Mouse (Mus musculus) yolk sac, embryonic 10.5 days (tissue): Measurements from ENCODE around the gene Map3k20.

Source experiments
- DNase-seq: peaks from one replicate; pipeline ENCODE4 v3.0.0-alpha.2; 2017; ENCODE audit warnings: low spot score

Gene Map3k20

GRCm38 (mm10) chr2:72379425-72379824 lies 94.0 kb downstream of the Map3k20 start:
- DNase-seq, result no peak

DNA sequence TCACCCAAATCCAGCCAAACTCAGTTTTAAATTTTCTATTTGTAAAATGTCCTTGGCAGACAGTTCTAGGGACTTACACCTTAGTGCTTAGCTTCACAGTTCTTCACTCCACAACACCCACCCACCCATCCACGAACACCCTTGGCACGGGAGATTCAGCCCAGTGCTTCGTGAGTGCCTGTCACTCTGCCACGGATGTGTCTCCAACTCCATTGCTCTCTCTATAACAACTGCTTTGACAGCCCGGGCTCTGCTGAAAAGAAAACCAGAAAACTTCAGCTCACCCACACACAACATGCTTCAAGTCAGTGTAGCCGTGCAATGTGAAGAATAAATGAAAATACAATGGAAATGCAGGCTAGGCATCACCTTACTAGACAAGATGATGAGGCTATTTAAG lies 97.2 kb downstream of the Map3k20 start:
- DNase-seq, result no peak

- DNase-seq, result no peak
These were observed 97.9 kb downstream of the Map3k20 start for GRCm38 (mm10) chr2:72383321-72383720.

GRCm38 (mm10) chr2:72389411-72389810 lies 104.0 kb downstream of the Map3k20 start:
- no peak for DNase-seq

- peak; percentile 51 for DNase-seq
These were observed 104.5 kb downstream of the Map3k20 start for GRCm38 (mm10) chr2:72389942-72390341.

DNA sequence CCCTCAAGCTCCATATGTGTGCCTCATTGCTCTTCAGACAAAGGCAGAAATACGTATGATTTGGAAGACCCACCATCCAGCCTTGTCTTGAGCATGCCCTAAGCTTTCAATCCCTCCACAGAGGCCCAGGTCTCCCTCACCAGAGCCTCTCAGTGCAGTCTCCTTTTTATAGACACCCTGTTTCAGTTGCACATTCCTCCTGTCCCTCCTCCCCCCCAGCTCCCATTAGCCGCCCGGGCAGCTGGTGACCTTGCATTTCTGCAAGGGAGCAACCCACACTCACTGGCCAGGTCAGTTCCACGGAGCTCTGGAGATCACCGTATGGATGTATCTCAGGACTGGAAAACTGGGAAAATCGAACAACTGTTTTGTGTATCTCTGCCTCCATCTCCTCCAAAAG lies 105.0 kb downstream of the Map3k20 start:
- DNase-seq, result no peak

DNA sequence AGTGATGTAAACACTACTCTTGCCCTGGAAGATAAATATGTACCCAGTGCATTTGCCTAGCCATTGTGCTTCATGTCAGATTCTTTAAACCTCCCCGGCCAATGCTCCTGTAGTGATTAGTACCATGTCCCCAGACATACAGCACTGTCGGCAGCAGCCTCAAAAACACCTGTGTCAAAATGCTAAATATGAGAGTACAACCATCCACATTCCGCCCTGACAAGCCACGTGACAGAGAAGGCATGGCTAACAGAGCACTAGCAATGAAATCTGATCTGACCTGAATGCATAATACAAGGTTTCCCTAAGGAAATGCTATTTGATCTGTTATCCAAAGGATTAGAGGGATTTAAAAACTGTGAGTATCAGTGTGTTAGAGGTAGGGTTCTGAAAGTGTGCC lies 105.6 kb downstream of the Map3k20 start:
- DNase-seq, result no peak

- DNase-seq, result no peak
These were observed 106.3 kb downstream of the Map3k20 start for GRCm38 (mm10) chr2:72391721-72392120.

- no peak for DNase-seq
These were observed 106.9 kb downstream of the Map3k20 start for GRCm38 (mm10) chr2:72392316-72392715.

- DNase-seq, result no peak
These were observed 111.5 kb downstream of the Map3k20 start for GRCm38 (mm10) chr2:72396934-72397333.

DNA sequence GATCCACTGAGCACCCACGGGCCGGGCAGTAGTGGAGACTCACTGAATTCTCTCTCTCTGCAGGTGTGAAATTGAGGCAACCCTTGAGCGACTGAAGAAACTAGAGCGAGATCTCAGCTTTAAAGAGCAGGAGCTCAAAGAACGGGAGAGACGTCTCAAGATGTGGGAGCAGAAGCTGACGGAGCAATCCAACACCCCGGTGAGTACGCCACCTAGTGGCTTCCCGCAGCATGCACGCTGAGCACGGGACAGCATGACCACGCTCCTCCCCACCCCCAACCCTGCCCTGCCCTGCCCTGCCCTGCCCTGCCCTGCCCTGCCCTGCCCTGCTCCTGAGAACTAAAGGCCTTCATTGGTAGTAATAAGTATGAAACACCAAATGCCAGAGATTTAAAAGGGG lies 112.8 kb downstream of the Map3k20 start:
- peak; percentile 33 for DNase-seq

GRCm38 (mm10) chr2:72399469-72400195 lies 114.2 kb downstream of the Map3k20 start:
- no peak for DNase-seq

DNA sequence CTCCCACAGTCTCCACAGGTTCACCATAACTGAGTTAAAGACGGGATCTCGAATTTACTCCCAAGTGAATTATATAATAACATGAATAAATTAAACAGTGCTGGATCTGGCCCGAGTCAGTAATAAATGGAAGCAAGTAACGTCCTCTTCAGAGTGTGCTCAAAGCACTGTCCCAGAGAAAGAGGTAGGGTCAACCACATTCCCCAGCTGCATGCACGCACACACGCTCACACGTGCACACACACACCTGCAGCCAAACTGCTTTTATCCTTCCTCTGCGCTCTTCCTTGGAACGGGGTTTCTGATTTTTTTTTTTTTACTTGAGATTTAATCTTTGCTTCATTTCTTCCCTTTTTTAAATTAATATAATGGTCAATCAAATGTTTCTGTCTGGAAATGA lies 115.9 kb downstream of the Map3k20 start:
- DNase-seq, result no peak

DNA sequence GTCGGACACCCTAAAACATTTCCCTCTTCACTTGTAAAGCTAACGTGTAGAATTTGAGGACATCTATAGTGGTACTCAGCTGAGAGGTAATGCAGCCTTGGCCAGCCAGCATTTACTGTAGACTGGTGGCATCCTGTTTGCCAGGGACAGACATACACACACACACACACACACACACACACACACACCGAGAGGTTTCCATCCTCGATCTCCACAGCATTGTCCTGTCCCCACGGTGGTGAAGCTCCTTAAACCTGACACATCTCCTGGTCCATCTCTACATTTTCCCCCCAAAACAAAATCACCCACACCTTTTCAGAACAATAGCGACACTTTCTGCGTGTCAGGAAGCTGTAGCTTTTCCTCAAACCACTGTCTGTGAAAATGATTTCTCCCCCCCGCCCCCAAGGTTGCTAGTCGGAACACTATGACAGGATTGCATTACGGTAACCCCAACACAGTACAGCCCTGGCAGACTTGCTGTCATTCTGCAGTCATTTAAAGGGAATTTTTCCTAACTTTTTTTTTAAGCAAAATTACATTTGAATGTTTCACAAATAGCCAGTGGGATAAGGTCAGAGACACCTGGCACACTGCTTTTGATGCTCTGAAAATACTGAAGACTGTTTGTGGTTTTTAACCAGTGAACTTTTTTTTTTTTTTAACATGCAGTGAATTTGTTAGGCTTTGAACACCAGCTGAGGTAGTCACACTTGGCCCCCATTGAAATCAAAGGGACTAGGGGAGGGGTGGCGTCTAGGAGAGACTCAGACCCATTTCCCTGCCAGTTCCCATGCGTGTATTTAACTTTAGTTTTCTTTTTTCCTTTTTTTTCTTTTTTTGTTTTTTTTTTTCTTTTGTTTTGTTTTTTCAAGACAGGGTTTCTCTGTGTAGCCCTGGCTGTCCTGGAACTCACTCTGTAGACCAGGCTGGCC lies 120.5 kb downstream of the Map3k20 start:
- no peak for DNase-seq

DNA sequence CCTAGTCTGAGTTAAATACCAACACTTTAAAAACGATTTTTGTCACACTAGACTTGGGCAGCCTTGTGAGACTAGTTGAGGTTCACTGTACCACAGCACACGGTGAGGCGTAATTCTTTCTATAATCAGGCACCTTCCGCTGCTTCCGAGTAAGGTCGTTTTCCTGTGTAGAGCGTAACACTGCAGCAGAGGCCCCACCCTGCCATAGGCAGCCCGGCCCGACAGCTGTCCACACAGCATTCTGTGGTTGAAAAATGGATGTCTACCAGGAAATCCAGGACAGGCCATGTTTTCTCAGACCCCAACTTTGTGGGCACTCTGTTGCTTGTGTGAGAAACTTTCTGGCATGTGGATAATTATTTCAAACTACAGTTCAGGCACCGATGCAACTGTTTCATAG lies 121.3 kb downstream of the Map3k20 start:
- DNase-seq, result no peak

- no peak for DNase-seq
These were observed 122.1 kb downstream of the Map3k20 start for GRCm38 (mm10) chr2:72407341-72408092.

- DNase-seq, result no peak
These were observed 124.5 kb downstream of the Map3k20 start for GRCm38 (mm10) chr2:72409968-72410367.

DNA sequence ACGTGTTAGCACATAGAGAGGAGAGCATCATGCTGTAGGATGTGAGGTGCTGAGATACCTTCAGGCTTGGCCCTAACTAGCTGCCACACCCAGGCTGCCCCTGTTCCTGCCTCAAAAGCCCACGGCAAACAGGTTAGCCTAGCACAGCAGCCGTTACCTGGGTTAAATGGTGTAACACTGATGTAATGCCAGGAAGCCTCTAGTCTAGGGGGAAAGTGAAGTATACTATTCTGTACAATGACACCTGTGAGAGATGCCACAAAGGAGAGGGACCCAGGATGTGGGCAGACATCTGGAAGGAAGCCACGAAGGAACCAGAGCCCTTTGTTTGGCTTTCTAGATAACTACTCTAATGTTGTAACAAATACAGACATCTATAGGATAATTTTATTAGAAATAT lies 126.8 kb downstream of the Map3k20 start:
- no peak for DNase-seq

DNA sequence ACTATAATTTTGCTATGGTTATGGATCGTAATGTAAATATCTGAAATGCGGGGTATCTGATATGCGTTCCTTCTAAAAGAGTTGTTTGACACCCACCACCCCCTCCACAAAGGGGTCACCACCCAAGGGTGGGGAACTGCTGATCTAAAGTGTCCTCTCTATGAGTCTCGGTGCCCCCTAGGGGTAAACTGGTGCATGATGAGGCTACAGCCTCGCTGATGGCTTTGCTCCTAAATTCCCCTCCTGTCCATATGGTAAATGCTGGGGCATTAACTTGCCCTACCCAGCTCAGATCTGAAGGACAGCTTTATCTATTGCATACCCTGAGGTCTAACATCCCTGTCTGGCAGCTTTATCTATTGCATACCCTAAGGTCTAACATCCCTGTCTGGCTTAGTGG lies 130.0 kb downstream of the Map3k20 start:
- no peak for DNase-seq

- DNase-seq, result no peak
These were observed 131.0 kb downstream of the Map3k20 start for GRCm38 (mm10) chr2:72416095-72417080.

- DNase-seq, result no peak
These were observed 135.1 kb downstream of the Map3k20 start for GRCm38 (mm10) chr2:72420561-72420960.
